Mouse (Mus musculus): ENCODE results near the gene Hvcn1.

Gene Hvcn1

GRCm38 (mm10) chr5:122234319-122235195, 28.0 kb downstream of the Hvcn1 start:
- DNase-seq (ENCODE audit: low read depth, low spot score), result peak; percentile 92

- DNase-seq (ENCODE audit: low read depth, low spot score), result peak; percentile 77
Measured at GRCm38 (mm10) chr5:122235196-122235836, 28.7 kb downstream of the Hvcn1 start.

GRCm38 (mm10) chr5:122237200-122237599, 30.6 kb downstream of the Hvcn1 start:
- no peak for DNase-seq (ENCODE audit: low read depth, low spot score)

GRCm38 (mm10) chr5:122239618-122240017, 33.0 kb downstream of the Hvcn1 start:
- DNase-seq (ENCODE audit: low read depth, low spot score), result no peak

GRCm38 (mm10) chr5:122240521-122240920, 33.9 kb downstream of the Hvcn1 start:
- DNase-seq (ENCODE audit: low read depth, low spot score), result no peak

- DNase-seq (ENCODE audit: low read depth, low spot score), result no peak
Measured at GRCm38 (mm10) chr5:122240989-122241388, 34.4 kb downstream of the Hvcn1 start.

GRCm38 (mm10) chr5:122242521-122243123, 36.0 kb downstream of the Hvcn1 start:
- no peak for DNase-seq (ENCODE audit: low read depth, low spot score)

GRCm38 (mm10) chr5:122243781-122244523, 37.3 kb downstream of the Hvcn1 start:
- DNase-seq (ENCODE audit: low read depth, low spot score), result peak; percentile 32

GRCm38 (mm10) chr5:122245186-122245585, 38.6 kb downstream of the Hvcn1 start:
- DNase-seq (ENCODE audit: low read depth, low spot score), result no peak

GRCm38 (mm10) chr5:122246547-122247167, 40.1 kb downstream of the Hvcn1 start:
- DNase-seq (ENCODE audit: low read depth, low spot score), result no peak

GRCm38 (mm10) chr5:122247529-122247928, 40.9 kb downstream of the Hvcn1 start:
- DNase-seq (ENCODE audit: low read depth, low spot score), result no peak

GRCm38 (mm10) chr5:122247934-122248333, 41.3 kb downstream of the Hvcn1 start:
- no peak for DNase-seq (ENCODE audit: low read depth, low spot score)

- no peak for DNase-seq (ENCODE audit: low read depth, low spot score)
Measured at GRCm38 (mm10) chr5:122249281-122249680, 42.7 kb downstream of the Hvcn1 start.

- DNase-seq (ENCODE audit: low read depth, low spot score), result no peak
Measured at GRCm38 (mm10) chr5:122251895-122252606, 45.4 kb downstream of the Hvcn1 start.

- DNase-seq (ENCODE audit: low read depth, low spot score), result peak; percentile 54
Measured at GRCm38 (mm10) chr5:122258027-122258741, 51.6 kb downstream of the Hvcn1 start.

GRCm38 (mm10) chr5:122262104-122262503, 55.5 kb downstream of the Hvcn1 start:
- peak; percentile 56 for DNase-seq (ENCODE audit: low read depth, low spot score)

GRCm38 (mm10) chr5:122263933-122264905, 57.6 kb downstream of the Hvcn1 start, which contains the start of gene Tctn1:
Gene Tctn1 (minus strand): TSS chr5:122264460.
- peak; percentile 97 for DNase-seq (ENCODE audit: low read depth, low spot score)

GRCm38 (mm10) chr5:122265187-122265586, 58.6 kb downstream of the Hvcn1 start:
- peak; percentile 79 for DNase-seq (ENCODE audit: low read depth, low spot score)

- DNase-seq (ENCODE audit: low read depth, low spot score), result peak; percentile 58
Measured at GRCm38 (mm10) chr5:122265942-122266341, 59.3 kb downstream of the Hvcn1 start.
